Mouse (Mus musculus): Measurements from ENCODE around the gene Plxdc2. TPM values are rescaled to one million over a fixed set of nuclear protein-coding genes. Genes with fewer than 3 reads are reported as not detected.
"Not testable (repeated sequence)": the region's sequence is repeated elsewhere in the genome, so short reads cannot be mapped to it uniquely, and the experiment has no call there.

Plxdc2 gene
- polyA plus RNA-seq, 1 experiment from 2014 or later, result 24.4 TPM

DNA sequence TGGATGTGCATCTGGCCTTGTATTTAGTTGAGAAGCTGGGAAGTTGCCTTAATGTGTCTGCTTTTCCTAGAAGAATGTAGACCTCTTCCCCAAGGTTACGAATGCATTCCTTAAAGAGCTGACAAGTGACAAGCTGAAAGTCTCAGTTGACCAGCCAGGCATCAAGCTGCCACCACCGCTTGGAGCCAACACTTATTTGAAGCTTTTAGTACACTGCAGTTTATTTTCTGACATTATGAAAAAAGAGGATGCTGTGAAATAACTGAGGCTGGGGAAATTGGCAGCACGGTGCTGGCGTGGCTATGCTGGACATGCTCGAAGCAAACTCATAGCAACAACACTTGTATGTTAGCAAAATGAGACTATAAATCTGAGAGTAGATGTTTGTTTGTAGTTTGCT, 374.9 kb downstream of the Plxdc2 start:
- Histone ChIP-seq H3K36me3 (replicated peaks) (no peaks in the 10 kb centered on the region), H3K27me3 (replicated peaks) (no peaks in the 10 kb centered on the region), H3K9ac (no peak overlapping the region), H3K4me3 (no peak overlapping the region), H3K4me2 (no peak overlapping the region), H3K4me1 (no peaks in the 10 kb centered on the region), H3K27ac (no peak overlapping the region), H3K9me3 (no peaks in the 10 kb centered on the region)
- no peak for ATAC-seq (replicated peaks)
- 91% methylated on average over 5 of the region's 5 CpGs for WGBS

DNA sequence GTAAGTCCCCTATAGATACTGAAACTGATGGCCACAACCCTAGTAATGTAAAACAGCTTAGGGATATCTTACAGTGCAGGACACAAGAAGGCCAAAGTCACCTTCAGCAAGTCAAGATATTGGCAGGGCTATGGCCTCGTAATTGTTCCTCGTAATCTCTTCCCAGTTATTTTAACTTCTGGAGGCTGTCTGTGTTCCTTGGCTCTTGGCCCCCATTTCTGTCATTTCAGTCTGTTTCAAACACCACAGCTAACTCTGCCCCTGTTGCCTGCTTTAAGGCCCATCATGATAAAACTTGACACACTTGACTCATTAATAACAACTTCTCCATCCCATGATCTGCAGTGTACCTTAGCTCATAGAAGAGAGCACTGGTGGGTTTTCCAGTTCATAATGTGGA, 378.3 kb downstream of the Plxdc2 start:
- Histone ChIP-seq H3K27me3 (replicated peaks) (no peaks in the 10 kb centered on the region), H3K36me3 (replicated peaks) (no peaks in the 10 kb centered on the region), H3K27ac (no peak overlapping the region), H3K4me3 (no peak overlapping the region), H3K9me3 (no peaks in the 10 kb centered on the region), H3K9ac (no peak overlapping the region), H3K4me2 (no peak overlapping the region), H3K4me1 (no peaks in the 10 kb centered on the region)
- no peak for ATAC-seq (replicated peaks)
- WGBS, result 92% methylated on average over 2 of the region's 2 CpGs

- no peaks in the 10 kb centered on the region for H3K4me1 ChIP-seq
- H3K9me3 ChIP-seq, result no peaks in the 10 kb centered on the region
- H3K9ac ChIP-seq, result no peak overlapping the region
- no peak overlapping the region for H3K4me3 ChIP-seq
- no peak for ATAC-seq (replicated peaks)
- no peak overlapping the region for H3K27ac ChIP-seq
- H3K27me3 ChIP-seq (replicated peaks), result no peaks in the 10 kb centered on the region
- WGBS, result 68% methylated on average over 8 of the region's 8 CpGs
- no peak overlapping the region for H3K4me2 ChIP-seq
- no peaks in the 10 kb centered on the region for H3K36me3 ChIP-seq (replicated peaks)
Observed at GRCm38 (mm10) chr2:16738241-16738640, 382.1 kb downstream of the Plxdc2 start.

- no peak overlapping the region for H3K9ac ChIP-seq
- H3K4me2 ChIP-seq, result no peak overlapping the region
- no peaks in the 10 kb centered on the region for H3K36me3 ChIP-seq (replicated peaks)
- 45% methylated on average over 3 of the region's 3 CpGs for WGBS
- no peaks in the 10 kb centered on the region for H3K27me3 ChIP-seq (replicated peaks)
- no peak overlapping the region for H3K4me3 ChIP-seq
- no peaks in the 10 kb centered on the region for H3K4me1 ChIP-seq
- H3K9me3 ChIP-seq, result no peaks in the 10 kb centered on the region
- H3K27ac ChIP-seq, result no peak overlapping the region
- ATAC-seq (replicated peaks), result 0 out of 2 replicates have a peak, but pooled peaks have one; percentile 33
Observed at GRCm38 (mm10) chr2:16741813-16742212, 385.7 kb downstream of the Plxdc2 start.

DNA sequence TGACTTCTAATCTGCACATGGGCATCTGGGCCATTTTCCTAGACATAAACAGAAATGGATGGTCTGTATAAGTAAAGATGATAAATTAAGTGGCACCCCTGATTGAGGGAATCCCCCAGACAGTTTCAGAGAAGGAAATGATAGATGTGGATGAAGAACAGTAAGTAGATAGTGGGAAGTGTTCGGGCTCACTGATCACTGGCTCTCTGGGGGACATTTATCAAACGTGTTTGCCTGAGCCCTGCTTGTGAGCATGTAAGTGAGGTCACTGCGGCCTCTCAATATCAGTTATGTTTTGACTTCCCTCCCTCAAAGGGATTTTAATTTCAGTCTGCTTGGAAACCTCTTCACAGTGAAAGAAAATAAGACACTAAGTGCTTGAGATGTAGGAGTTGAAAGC, 387.5 kb downstream of the Plxdc2 start:
- Histone ChIP-seq H3K36me3 (replicated peaks) (no peaks in the 10 kb centered on the region), H3K27ac (no peak overlapping the region), H3K9ac (no peak overlapping the region), H3K4me3 (no peak overlapping the region), H3K27me3 (replicated peaks) (no peaks in the 10 kb centered on the region), H3K4me2 (no peak overlapping the region), H3K4me1 (no peaks in the 10 kb centered on the region), H3K9me3 (no peaks in the 10 kb centered on the region)
- no peak for ATAC-seq (replicated peaks)
- WGBS, result 81% methylated on average over 3 of the region's 3 CpGs

DNA sequence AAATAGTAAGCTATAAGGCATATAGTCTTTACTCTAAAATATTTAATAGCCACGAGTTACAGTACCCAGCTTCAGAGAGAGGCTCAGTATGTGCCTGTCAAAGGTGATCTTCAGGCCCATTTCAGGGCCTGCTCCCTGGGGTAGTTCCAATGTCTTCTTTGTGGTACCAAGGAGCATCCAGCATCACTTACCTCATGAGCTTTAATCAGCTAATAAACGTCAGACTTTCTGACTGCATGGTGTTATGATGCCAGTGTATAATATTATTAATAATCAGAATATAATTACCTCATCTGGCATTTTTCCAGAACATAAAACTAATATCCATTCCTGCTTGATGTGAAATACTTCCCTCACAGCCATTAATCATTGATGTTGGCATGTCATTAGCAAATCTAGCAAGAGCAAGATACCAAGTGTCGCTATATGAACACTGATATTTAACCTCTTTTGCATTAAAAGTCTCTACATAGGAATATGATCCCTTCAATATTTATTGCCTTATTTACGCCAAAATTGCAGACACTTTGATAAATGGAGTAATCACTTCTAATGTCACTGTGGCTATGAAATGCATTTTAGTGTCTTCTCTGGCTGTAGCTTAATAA, 393.3 kb downstream of the Plxdc2 start:
- Histone ChIP-seq H3K4me2 (no peak overlapping the region), H3K36me3 (replicated peaks) (no peaks in the 10 kb centered on the region), H3K27ac (no peak overlapping the region), H3K9me3 (no peaks in the 10 kb centered on the region), H3K4me3 (no peak overlapping the region), H3K27me3 (replicated peaks) (no peaks in the 10 kb centered on the region), H3K4me1 (no peaks in the 10 kb centered on the region), H3K9ac (no peak overlapping the region)
- ATAC-seq (replicated peaks), result peak; percentile 60; the same call in 1 of the 2 replicates
- 74% methylated on average over 4 of the region's 4 CpGs for WGBS

GRCm38 (mm10) chr2:16757158-16757557, 401.1 kb downstream of the Plxdc2 start:
- Histone ChIP-seq H3K4me3 (no peak overlapping the region), H3K36me3 (replicated peaks) (no peaks in the 10 kb centered on the region), H3K9me3 (no peaks in the 10 kb centered on the region), H3K4me2 (no peak overlapping the region), H3K27me3 (replicated peaks) (no peaks in the 10 kb centered on the region), H3K4me1 (no peaks in the 10 kb centered on the region), H3K9ac (no peak overlapping the region), H3K27ac (no peak overlapping the region)
- 81% methylated on average over 2 of the region's 2 CpGs for WGBS
- no peak for ATAC-seq (replicated peaks)

DNA sequence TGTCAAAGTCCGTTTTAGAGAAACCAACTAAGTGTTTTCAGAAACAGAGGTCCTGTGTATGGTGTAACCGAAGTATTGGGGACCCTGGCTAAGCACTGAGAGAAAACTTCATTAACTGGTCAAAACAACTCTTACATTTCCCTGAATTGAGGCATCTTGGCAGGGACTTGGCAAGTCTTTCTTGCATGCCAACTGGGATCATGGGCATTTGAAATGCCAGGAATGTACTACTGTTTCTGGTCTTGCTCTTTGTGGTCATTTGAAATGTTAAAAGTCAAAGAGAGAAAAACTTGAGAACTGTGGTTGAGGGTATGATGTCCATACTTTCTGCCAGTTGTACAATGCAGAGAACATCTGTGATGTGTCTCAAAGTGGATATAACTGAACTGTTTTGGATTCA, 403.7 kb downstream of the Plxdc2 start:
- WGBS, result 87% methylated on average over 2 of the region's 2 CpGs

GRCm38 (mm10) chr2:16769149-16769548, 413.0 kb downstream of the Plxdc2 start:
- not testable (repeated sequence) for H3K9me3 ChIP-seq; H3K36me3 ChIP-seq (replicated peaks); H3K4me2 ChIP-seq; H3K9ac ChIP-seq; H3K4me1 ChIP-seq; H3K27me3 ChIP-seq (replicated peaks); H3K27ac ChIP-seq; H3K4me3 ChIP-seq; ATAC-seq (replicated peaks)
- WGBS, result 95% methylated on average over 5 of the region's 7 CpGs

More for the DNA sequence above, 403.7 kb downstream of the Plxdc2 start:
- Histone ChIP-seq H3K9ac (no peak overlapping the region), H3K36me3 (replicated peaks) (no peaks in the 10 kb centered on the region), H3K27me3 (replicated peaks) (no peaks in the 10 kb centered on the region), H3K9me3 (no peaks in the 10 kb centered on the region), H3K4me3 (no peak overlapping the region), H3K4me2 (no peak overlapping the region), H3K27ac (no peak overlapping the region), H3K4me1 (no peaks in the 10 kb centered on the region)
- no peak for ATAC-seq (replicated peaks)

DNA sequence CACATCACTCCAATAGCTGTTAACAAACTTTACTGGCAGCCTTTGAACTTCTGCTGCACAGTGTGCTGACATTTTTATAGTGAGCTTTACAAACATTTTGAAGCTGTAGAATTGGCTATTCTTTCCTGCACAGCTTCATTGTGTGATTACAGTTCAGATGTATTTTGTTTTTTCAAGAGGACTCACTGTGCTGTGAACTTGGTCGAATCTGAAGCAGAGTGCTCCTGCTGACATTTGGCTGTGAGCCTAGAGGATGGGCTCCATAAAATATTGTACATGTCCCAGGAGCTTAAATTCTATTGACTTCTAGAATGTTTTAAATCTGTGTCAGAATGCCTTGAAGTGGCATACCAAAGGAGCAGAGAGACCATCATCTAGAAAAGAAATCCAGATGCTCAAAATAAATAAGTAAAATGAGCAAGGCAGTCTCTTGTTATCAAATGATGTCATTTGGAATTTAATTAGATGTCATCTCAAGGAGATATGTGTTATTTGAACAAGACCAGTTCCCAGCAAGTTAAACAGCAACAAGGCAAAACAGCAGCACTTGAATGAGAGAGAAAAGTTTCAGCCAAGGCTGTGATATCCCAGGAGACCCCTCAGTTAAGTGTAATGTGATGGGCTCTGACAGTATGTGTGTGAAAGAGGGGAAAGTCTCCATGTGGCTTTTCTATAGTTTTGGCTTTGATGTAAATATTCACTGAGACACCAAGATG, 417.5 kb downstream of the Plxdc2 start:
- ATAC-seq (replicated peaks), result peak; percentile 58
- 12% methylated on average over 1 of the region's 1 CpGs for WGBS
- no peaks in the 10 kb centered on the region for H3K36me3 ChIP-seq (replicated peaks)
- no peak overlapping the region for H3K27ac ChIP-seq
- no peak overlapping the region for H3K4me2 ChIP-seq
- H3K4me3 ChIP-seq, result no peak overlapping the region
- no peaks in the 10 kb centered on the region for H3K9me3 ChIP-seq
- H3K27me3 ChIP-seq (replicated peaks), result no peaks in the 10 kb centered on the region
- peaks cover 9% of the 10 kb centered on the region; the same call in 1 of the 2 replicates for H3K4me1 ChIP-seq
- H3K9ac ChIP-seq, result no peak overlapping the region

GRCm38 (mm10) chr2:16774114-16774433, 418.0 kb downstream of the Plxdc2 start:
- 53% methylated on average over 3 of the region's 3 CpGs for WGBS
- Histone ChIP-seq H3K36me3 (replicated peaks) (no peaks in the 10 kb centered on the region), H3K4me3 (no peak overlapping the region), H3K27me3 (replicated peaks) (no peaks in the 10 kb centered on the region), H3K4me1 (peaks cover 9% of the 10 kb centered on the region; the same call in 1 of the 2 replicates), H3K9ac (no peak overlapping the region), H3K27ac (no peak overlapping the region), H3K4me2 (no peak overlapping the region), H3K9me3 (no peaks in the 10 kb centered on the region)
- peak; percentile 17; the same call in 1 of the 2 replicates for ATAC-seq (replicated peaks)

- Histone ChIP-seq H3K9me3 (no peaks in the 10 kb centered on the region), H3K9ac (no peak overlapping the region), H3K36me3 (replicated peaks) (no peaks in the 10 kb centered on the region), H3K27ac (no peak overlapping the region), H3K27me3 (replicated peaks) (no peaks in the 10 kb centered on the region), H3K4me1 (no peaks in the 10 kb centered on the region), H3K4me3 (no peak overlapping the region), H3K4me2 (no peak overlapping the region)
- ATAC-seq (replicated peaks), result no peak
Observed at GRCm38 (mm10) chr2:16795283-16795682, 439.2 kb downstream of the Plxdc2 start.
